Mouse (Mus musculus) CH12.LX (cell line): ENCODE results near the gene Mras. TPM values are rescaled to one million over a fixed set of nuclear protein-coding genes. Genes with fewer than 3 reads are reported as not detected.

ENCODE experiments used
- DNase-seq: peaks from one replicate; pipeline ENCODE4 v3.0.0-alpha.2; 2013; ENCODE audit errors: extremely low read depth
- H3K27ac ChIP-seq: 2 replicates; pipeline ENCODE4 v1.5.1; 2012; ENCODE audit warnings: low read depth, mild to moderate bottlenecking, control low read depth, moderate library complexity; ENCODE audit not compliant: insufficient read depth
- H3K27me3 ChIP-seq: replicated peaks from 2 replicates; pipeline ENCODE3; 2012; ENCODE audit warnings: inconsistent platforms
- H3K36me3 ChIP-seq, 2 experiments: replicated peaks in 1 of 2; 2 replicates each; pipeline versions ENCODE3 to v1.6.1; 2012; ENCODE audit warnings: inconsistent platforms in 1 of 2, low read length in 1 of 2, mild to moderate bottlenecking in 1 of 2, mixed read lengths in 1 of 2, moderate library complexity in 1 of 2; ENCODE audit not compliant: control insufficient read depth in 1 of 2, insufficient read depth in 1 of 2
- H3K4me1 ChIP-seq, 2 experiments: 2 replicates each; pipeline ENCODE4 v1.6.1; 2012; ENCODE audit warnings: inconsistent platforms in 1 of 2, moderate library complexity in 1 of 2; ENCODE audit not compliant: insufficient read depth in 2 of 2, control insufficient read depth in 1 of 2
- H3K4me2 ChIP-seq: 2 replicates; pipeline ENCODE4 v1.6.1; 2012; ENCODE audit warnings: low read depth, mild to moderate bottlenecking, control low read depth; ENCODE audit not compliant: poor library complexity, insufficient read depth, severe bottlenecking
- H3K4me3 ChIP-seq, 3 experiments: fragments of 150-350 bp in 1 of 3; sonication (generic) in 1 of 3; replicated peaks in 1 of 3; 2 replicates each; pipeline versions ENCODE3 to v1.5.1; 2011 to 2012; ENCODE audit warnings: low read depth in 2 of 3, low read length in 2 of 3, mild to moderate bottlenecking in 2 of 3, moderate library complexity in 2 of 3, control low read depth in 1 of 3, improper control_type of control experiment in 1 of 3, inconsistent platforms in 1 of 3, mixed read lengths in 1 of 3; ENCODE audit not compliant: poor library complexity in 1 of 3
- H3K79me2 ChIP-seq: replicated peaks from 2 replicates; pipeline ENCODE4 v1.6.1; 2012; ENCODE audit warnings: mild to moderate bottlenecking, moderate library complexity; ENCODE audit not compliant: control insufficient read depth, poor library complexity, insufficient read depth, severe bottlenecking; ENCODE audit errors: extremely low read depth
- H3K9ac ChIP-seq: 2 replicates; pipeline ENCODE4 v1.6.1; 2012; ENCODE audit warnings: low read depth, mild to moderate bottlenecking, control low read depth, moderate library complexity; ENCODE audit not compliant: insufficient read depth
- H3K9me3 ChIP-seq: replicated peaks from 2 replicates; pipeline ENCODE3; 2012; ENCODE audit warnings: low read length, inconsistent platforms, mixed read lengths
- BHLHE40 ChIP-seq: IDR thresholded peaks from 2 replicates; pipeline ENCODE4 v1.6.1; 2011; ENCODE audit warnings: mild to moderate bottlenecking, low read depth, low read length, improper control_type of control experiment
- CHD2 ChIP-seq: IDR thresholded peaks from 2 replicates; pipeline ENCODE4 v1.6.1; 2011; ENCODE audit warnings: low read length, improper control_type of control experiment
- CTCF ChIP-seq, 2 experiments: IDR thresholded peaks in 1 of 2; conservative IDR thresholded peaks in 1 of 2; 2 replicates each; pipeline ENCODE4 v1.5.1; 2011 to 2012; ENCODE audit warnings: low read depth in 2 of 2, low read length in 2 of 2, improper control_type of control experiment in 1 of 2, inconsistent platforms in 1 of 2, mild to moderate bottlenecking in 1 of 2, moderate library complexity in 1 of 2
- E2F4 ChIP-seq: IDR thresholded peaks from 2 replicates; pipeline ENCODE4 v1.6.1; 2011; ENCODE audit warnings: low read depth, low read length, improper control_type of control experiment; ENCODE audit not compliant: insufficient replicate concordance
- ELF1 ChIP-seq: IDR thresholded peaks from 2 replicates; pipeline ENCODE4 v1.6.1; 2014; ENCODE audit warnings: low read depth, mild to moderate bottlenecking, inconsistent platforms, low read length, improper control_type of control experiment
- EP300 ChIP-seq: IDR thresholded peaks from 2 replicates; pipeline ENCODE4 v1.6.1; 2011; ENCODE audit warnings: low read length, improper control_type of control experiment
- IRF4 ChIP-seq: IDR thresholded peaks from 2 replicates; pipeline ENCODE4 v1.6.1; 2014; ENCODE audit warnings: low read depth, mild to moderate bottlenecking, inconsistent platforms, low read length, improper control_type of control experiment
- JUN ChIP-seq: IDR thresholded peaks from 2 replicates; pipeline ENCODE4 v1.6.1; 2011; ENCODE audit warnings: low read depth, mild to moderate bottlenecking, low read length, improper control_type of control experiment, moderate library complexity; ENCODE audit not compliant: insufficient read depth
- KAT2A ChIP-seq: IDR thresholded peaks from 2 replicates; pipeline ENCODE4 v1.6.1; 2012; ENCODE audit warnings: low read length, improper control_type of control experiment, inconsistent platforms; ENCODE audit not compliant: insufficient replicate concordance
- MAFK ChIP-seq: IDR thresholded peaks from 2 replicates; pipeline ENCODE4 v1.6.1; 2011; ENCODE audit warnings: low read length, improper control_type of control experiment; ENCODE audit not compliant: insufficient replicate concordance
- MEF2A ChIP-seq: IDR thresholded peaks from 2 replicates; pipeline ENCODE4 v1.6.1; 2014; ENCODE audit warnings: low read depth, mild to moderate bottlenecking, inconsistent platforms, low read length, improper control_type of control experiment, borderline replicate concordance
- PAX5 ChIP-seq: IDR thresholded peaks from 2 replicates; pipeline ENCODE4 v1.6.1; 2012; ENCODE audit warnings: low read length, inconsistent platforms, mixed read lengths
- POLR2A ChIP-seq: IDR thresholded peaks from 2 replicates; pipeline ENCODE4 v1.6.1; 2011; ENCODE audit warnings: low read depth, mild to moderate bottlenecking, improper control_type of control experiment, low read length
- POLR2AphosphoS2 ChIP-seq: IDR thresholded peaks from 2 replicates; pipeline ENCODE4 v1.6.1; 2011; ENCODE audit warnings: low read depth, low read length, improper control_type of control experiment
- SIN3A ChIP-seq: IDR thresholded peaks from 2 replicates; pipeline ENCODE4 v1.6.1; 2012; ENCODE audit warnings: low read length, improper control_type of control experiment, inconsistent platforms
- SMC3 ChIP-seq: IDR thresholded peaks from 2 replicates; pipeline ENCODE4 v1.6.1; 2011; ENCODE audit warnings: low read depth, low read length, improper control_type of control experiment
- TBP ChIP-seq: conservative IDR thresholded peaks from 2 replicates; pipeline ENCODE4 v1.6.1; 2011; ENCODE audit warnings: low read depth, low read length, improper control_type of control experiment
- USF2 ChIP-seq: conservative IDR thresholded peaks from 2 replicates; pipeline ENCODE4 v1.6.1; 2011; ENCODE audit warnings: low read depth, low read length, improper control_type of control experiment
- ZC3H11A ChIP-seq: IDR thresholded peaks from 2 replicates; pipeline ENCODE4 v1.6.1; 2012; ENCODE audit warnings: low read depth, mild to moderate bottlenecking, inconsistent platforms, low read length, improper control_type of control experiment
- ZKSCAN1 ChIP-seq: IDR thresholded peaks from 2 replicates; pipeline ENCODE4 v1.6.1; 2012; ENCODE audit warnings: low read depth, inconsistent platforms, low read length, improper control_type of control experiment, borderline replicate concordance
- ZNF384 ChIP-seq: IDR thresholded peaks from 2 replicates; pipeline ENCODE4 v1.6.1; 2012; ENCODE audit warnings: low read depth, low read length, improper control_type of control experiment, inconsistent platforms
- dilution Hi-C: fragments of 300-500 bp; cut with MboI; formaldehyde crosslinking; loops from 2 replicates; pipeline ENCODE4 v1.14.3; 2020; ENCODE audit warnings: low sequenced_read_pairs; ENCODE audit not compliant: extremely low pct_unique_long_range_greater_than_20kb, extremely low pct_ligation_motif_present
- in situ Hi-C: fragments of 300-500 bp; cut with MboI; formaldehyde crosslinking; loops from 3 replicates; pipeline ENCODE4 v1.14.3; 2019; ENCODE audit warnings: low sequenced_read_pairs, low pct_ligation_motif_present, low pct_unique_long_range_greater_than_20kb, mixed read lengths
- polyA plus RNA-seq: library from polyadenylated mRNA; unstranded; fragments of >175 nt; gene quantifications from 2 replicates; pipeline ENCODE4 v1.2.1, GENCODE M21; 2012; ENCODE audit warnings: low read depth; ENCODE audit not compliant: insufficient read length
- total RNA-seq, 2 experiments: library from RNA; depleted of rRNA; stranded (reverse); fragments of 300-350 nt in 1 of 2; fragments of >200 nt in 1 of 2; gene quantifications; 2 replicates each; pipeline ENCODE4 v1.2.3; 2012 to 2014

The Mras gene
- total and polyA plus RNA-seq, 3 experiments: 0.21 TPM; not detected in 2

- H3K27me3 ChIP-seq: no peaks in the 10 kb centered on the region
- H3K4me2 ChIP-seq: no peak overlapping the region
- no peaks in the 10 kb centered on the region for H3K9me3 ChIP-seq
- DNase-seq: no peak
- no peaks in the 10 kb centered on the region for H3K79me2 ChIP-seq
- dilution Hi-C loops (no loop called here), in situ Hi-C loops (no loop called here)
- no peak overlapping the region for H3K4me3 ChIP-seq
- H3K4me1 ChIP-seq: peaks cover 6 to 13% of the 10 kb centered on the region in 2 experiments
- no peak for TF ChIP-seq ELF1
- TF ChIP-seq E2F4: no peak
- no peak for TF ChIP-seq ZKSCAN1
- no peak for TF ChIP-seq MAFK
- TF ChIP-seq, all 38 proteins: peak for 0
- H3K27ac ChIP-seq: no peak overlapping the region
- H3K9ac ChIP-seq: no peak overlapping the region
- H3K36me3 ChIP-seq: no peaks in the 10 kb centered on the region
Measured at GRCm38 (mm10) chr9:99357561-99357920, 79.6 kb downstream of the Mras start.

GRCm38 (mm10) chr9:99355971-99356370 lies 81.2 kb downstream of the Mras start:
- in situ Hi-C loops: no loop called here
- dilution Hi-C loops: no loop called here
- no peak overlapping the region for H3K27ac ChIP-seq
- no peak overlapping the region for H3K4me2 ChIP-seq
- H3K79me2 ChIP-seq: no peaks in the 10 kb centered on the region
- DNase-seq: no peak
- TF ChIP-seq ZC3H11A (no peak), MEF2A (no peak), JUN (no peak), TBP (no peak), KAT2A (no peak), E2F4 (no peak), ZNF384 (no peak), POLR2A (no peak), IRF4 (no peak), CHD2 (no peak), POLR2AphosphoS2 (no peak), USF2 (no peak), ZKSCAN1 (no peak), BHLHE40 (no peak), EP300 (no peak), SMC3 (no peak), CTCF (conservative IDR thresholded peaks at IDR 0.05 in 1 of 2, IDR thresholded peaks at IDR 0.05 in 1 of 2; ENCODE audit: low read depth in 2 of 2, low read length in 2 of 2) (no peak), SIN3A (no peak), PAX5 (no peak)
- H3K4me1 ChIP-seq: peaks cover 6 to 13% of the 10 kb centered on the region in 2 experiments
- no peak overlapping the region for H3K4me3 ChIP-seq
- no peaks in the 10 kb centered on the region for H3K27me3 ChIP-seq
- H3K36me3 ChIP-seq: no peaks in the 10 kb centered on the region
- H3K9me3 ChIP-seq: no peaks in the 10 kb centered on the region
- H3K9ac ChIP-seq: no peak overlapping the region
